Comparison of ENCODE assay signal across 8 mouse cellular contexts in genomic region chr4:133057389-133058122, GRCm38 (mm10). TPM values are rescaled to one million over a fixed set of nuclear protein-coding genes. Genes with fewer than 3 reads are reported as not detected.
DNase-seq lines count a peak whose midpoint lies in the region; ATAC-seq and TF ChIP-seq lines count a peak whose summit lies in the region.

No protein-coding gene starts in this region.

- TF ChIP-seq POLR2A in heart, adult 2 months (IDR thresholded peaks at IDR 0.05; ENCODE audit: insufficient read depth, low read depth, low read length), result peak; percentile 51
- TF ChIP-seq POLR2A in kidney, adult 2 months (IDR thresholded peaks at IDR 0.05; ENCODE audit: low read depth, low read length), result no peak

- peak overlapping the region; percentile 35 for H3K9ac ChIP-seq in heart, adult 2 months (ENCODE audit: low read depth, low read length)
- H3K9ac ChIP-seq in lung, postnatal 0 days (replicated peaks; ENCODE audit: low read depth), result no peak overlapping the region

- ATAC-seq in lung, postnatal 0 days, result peak; percentile 63

- no peaks in the 10 kb centered on the region for H3K36me3 ChIP-seq in heart, adult 2 months (ENCODE audit: control insufficient read depth, insufficient read depth, low read length)
- peaks cover 8% of the 10 kb centered on the region for H3K36me3 ChIP-seq in kidney, adult 2 months (ENCODE audit: control insufficient read depth, insufficient read depth, low read length)
- H3K36me3 ChIP-seq in lung, postnatal 0 days (ENCODE audit: insufficient read depth, low read length), result peaks cover 20% of the 10 kb centered on the region

- H3K4me2 ChIP-seq in lung, postnatal 0 days (replicated peaks; ENCODE audit: low read depth, low read length), result peak overlapping the region; percentile 22; the same call in 1 of the 2 replicates

- H3K27me3 ChIP-seq in heart, adult 2 months (ENCODE audit: control insufficient read depth, insufficient read depth, low read length), result no peaks in the 10 kb centered on the region
- H3K27me3 ChIP-seq in kidney, adult 2 months (replicated peaks; ENCODE audit: control insufficient read depth, insufficient read depth, low read length), result no peaks in the 10 kb centered on the region
- no peaks in the 10 kb centered on the region for H3K27me3 ChIP-seq in lung, postnatal 0 days (replicated peaks; ENCODE audit: insufficient read depth, low read length)

- intact Hi-C loops in heart, adult 2 months (cut with DNase I), result loop anchor here (2.0 to 5.0 kb wide), 4 partner anchors 35 to 113 kb away; no protein-coding TSS in a partner anchor

- TF ChIP-seq CTCF in heart, adult 2 months (IDR thresholded peaks at IDR 0.05), result no peak
- no peak for TF ChIP-seq CTCF in kidney, adult 2 months (conservative IDR thresholded peaks at IDR 0.05; ENCODE audit: insufficient read depth, insufficient read length, low read depth, low read length)
- no peak for TF ChIP-seq CTCF in lung, postnatal 0 days (IDR thresholded peaks at IDR 0.05)

- WGBS in heart, adult 2 months, result 10% methylated on average over 6 of the region's 7 CpGs
- 9% methylated on average over 7 of the region's 7 CpGs for WGBS in kidney, adult 2 months
- WGBS in lung, postnatal 0 days, result 20% methylated on average over 7 of the region's 7 CpGs

- peak; percentile 64 for DNase-seq in embryo, embryonic 10 days (ENCODE audit: low spot score)
- DNase-seq in embryo, embryonic 9.5 days (ENCODE audit: extremely low spot score), result no peak
- DNase-seq in adrenal gland, postnatal 10 days, result peak; percentile 83
- peak; percentile 80 to 88 for DNase-seq in heart, adult 2 months
- peak; percentile 97 for DNase-seq in kidney, adult 2 months
- DNase-seq in lung, postnatal 0 days (ENCODE audit: low spot score), result peak; percentile 83
- peak; percentile 69 to 80 for DNase-seq in spleen, postnatal 4 days (ENCODE audit: low spot score in 2 of 2)
- no peak for DNase-seq in frontal cortex, postnatal 36 days (ENCODE audit: low spot score in 2 of 2)

- H3K4me3 ChIP-seq in heart, adult 2 months, result no peak overlapping the region
- no peak overlapping the region for H3K4me3 ChIP-seq in kidney, adult 2 months (ENCODE audit: insufficient read depth, low read depth, low read length)
- H3K4me3 ChIP-seq in lung, postnatal 0 days (ENCODE audit: low read depth, low read length), result no peak overlapping the region

- peak; percentile 49; the same call in 1 of the 2 replicates for TF ChIP-seq EP300 in heart, adult 2 months (IDR thresholded peaks at IDR 0.05; ENCODE audit: insufficient read depth, low read depth, low read length)
- no peak for TF ChIP-seq EP300 in lung, postnatal 0 days (IDR thresholded peaks at IDR 0.05)

- no peaks in the 10 kb centered on the region for H3K9me3 ChIP-seq in lung, postnatal 0 days (ENCODE audit: low read length)

- peak overlapping the region; percentile 89 for H3K27ac ChIP-seq in heart, adult 2 months
- peak overlapping the region; percentile 84 for H3K27ac ChIP-seq in kidney, adult 2 months (ENCODE audit: insufficient read depth, low read depth, low read length)
- H3K27ac ChIP-seq in lung, postnatal 0 days (ENCODE audit: low read length), result peak overlapping the region; percentile 74

- 0 out of 2 replicates have a peak, but pooled peaks cover 3% of the 10 kb centered on the region for H3K79me2 ChIP-seq in heart, adult 2 months (replicated peaks; ENCODE audit: control insufficient read depth, insufficient read depth, low read length)

- peaks cover 23% of the 10 kb centered on the region for H3K4me1 ChIP-seq in heart, adult 2 months (ENCODE audit: control insufficient read depth, insufficient read depth, low read length)
- peaks cover 28% of the 10 kb centered on the region for H3K4me1 ChIP-seq in kidney, adult 2 months (ENCODE audit: control insufficient read depth, insufficient read depth, low read length)
- H3K4me1 ChIP-seq in lung, postnatal 0 days (ENCODE audit: insufficient read depth, low read depth, low read length), result peaks cover 11% of the 10 kb centered on the region

RNA-seq across cellular contexts. Expression of gene Ahdc1, which starts 46.5 kb away (rescaled TPM):
- total RNA-seq in adrenal gland, postnatal 10 days (2021), result 10 to 100 TPM; 50.8 to 74.3 TPM
- 10 to 100 TPM; 42.6 to 50.9 TPM for total RNA-seq in heart, adult 2 months (2021)
- polyA plus RNA-seq in heart, adult 2 months (2012; rRNA removed), result 19.5 and 21.8 TPM in 2 replicates
- polyA plus RNA-seq in kidney, adult 2 months (2012; rRNA removed), result 22.2 and 23.3 TPM in 2 replicates
- polyA plus RNA-seq in lung, postnatal 0 days (2015; fragmentation: Nextera tagmentation; extraction: Ambion mirVana), result 3.9 and 4.4 TPM in 2 replicates

Comparison
In these comparisons a context has a peak if more than half of its experiments do, and no peak if none do; other contexts are left out.
1. DNase-seq: peak in embryo, embryonic 10 days (single experiment), adrenal gland, postnatal 10 days (single experiment), heart, adult 2 months (2 of 2), kidney, adult 2 months (single experiment), lung, postnatal 0 days (single experiment) and spleen, postnatal 4 days (2 of 2); none in embryo, embryonic 9.5 days (single experiment) and frontal cortex, postnatal 36 days (0 of 2).
2. Peak in every context shown above with its lines, with median percentiles within 50 percentile points of each other: H3K27ac ChIP-seq.